Mouse (Mus musculus): Measurements from ENCODE around the gene Ccn2.

The Ccn2 gene

GRCm38 (mm10) chr10:24629086-24629720, 34.0 kb downstream of the Ccn2 start:
- 0 out of 2 replicates have a peak, but pooled peaks cover 4% of the 10 kb centered on the region for H3K27me3 ChIP-seq (ENCODE audit: insufficient read depth, low read length)
- peaks cover 13% of the 10 kb centered on the region for H3K4me1 ChIP-seq (replicated peaks; ENCODE audit: low read depth, low read length)
- no peaks in the 10 kb centered on the region for H3K36me3 ChIP-seq (ENCODE audit: insufficient read depth, low read length)
- H3K9me3 ChIP-seq (ENCODE audit: low read length) = no peaks in the 10 kb centered on the region
- no peak for TF ChIP-seq NANOG (IDR thresholded peaks at IDR 0.05; ENCODE audit: borderline replicate concordance, low read length)
- TF ChIP-seq CTCF (conservative IDR thresholded peaks at IDR 0.05; ENCODE audit: low read length) = no peak
- no peak for TF ChIP-seq POU5F1 (IDR thresholded peaks at IDR 0.05; ENCODE audit: borderline replicate concordance, low read length)
- H3K4me3 ChIP-seq (replicated peaks; ENCODE audit: low read length) = no peak overlapping the region

DNA sequence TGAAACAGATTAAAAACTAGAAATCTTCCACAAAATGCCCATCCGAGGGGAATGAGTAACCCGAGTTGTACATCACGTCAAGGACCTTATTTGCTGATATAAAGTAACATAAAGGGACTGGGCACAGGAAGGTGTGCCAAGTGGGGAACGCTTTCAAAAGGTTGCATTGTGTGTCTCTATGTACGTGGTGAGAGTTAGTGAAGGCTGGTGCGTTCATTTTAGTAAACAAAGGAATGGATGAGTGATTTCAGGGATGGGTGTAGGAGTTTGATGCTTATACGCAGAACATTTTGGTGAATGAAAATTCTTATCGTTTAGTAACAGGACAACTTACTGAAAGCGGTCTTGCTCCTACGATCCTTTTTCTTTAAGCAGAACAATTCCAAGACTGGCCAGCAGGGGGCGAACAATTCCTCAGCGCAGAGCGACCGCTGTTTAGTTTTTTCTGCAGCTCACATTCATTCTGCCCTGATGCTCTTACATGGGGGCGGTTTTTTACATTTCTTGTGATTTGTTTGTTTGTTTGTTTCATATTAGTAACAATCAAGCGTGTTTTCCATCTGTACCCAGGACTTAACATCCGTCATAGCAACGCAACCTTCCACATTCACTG, 35.3 kb downstream of the Ccn2 start:
- H3K36me3 ChIP-seq (ENCODE audit: insufficient read depth, low read length) = no peaks in the 10 kb centered on the region
- no peaks in the 10 kb centered on the region for H3K9me3 ChIP-seq (ENCODE audit: low read length)
- no peak overlapping the region for H3K4me3 ChIP-seq (replicated peaks; ENCODE audit: low read length)
- H3K27me3 ChIP-seq (ENCODE audit: insufficient read depth, low read length) = 0 out of 2 replicates have a peak, but pooled peaks cover 4% of the 10 kb centered on the region
- TF ChIP-seq CTCF (conservative IDR thresholded peaks at IDR 0.05; ENCODE audit: low read length) (peak; percentile 94), POU5F1 (IDR thresholded peaks at IDR 0.05; ENCODE audit: borderline replicate concordance, low read length) (no peak)
- peaks cover 17% of the 10 kb centered on the region for H3K4me1 ChIP-seq (replicated peaks; ENCODE audit: low read depth, low read length)

GRCm38 (mm10) chr10:24631122-24631521, 35.9 kb downstream of the Ccn2 start:
- no peaks in the 10 kb centered on the region for H3K9me3 ChIP-seq (ENCODE audit: low read length)

DNA sequence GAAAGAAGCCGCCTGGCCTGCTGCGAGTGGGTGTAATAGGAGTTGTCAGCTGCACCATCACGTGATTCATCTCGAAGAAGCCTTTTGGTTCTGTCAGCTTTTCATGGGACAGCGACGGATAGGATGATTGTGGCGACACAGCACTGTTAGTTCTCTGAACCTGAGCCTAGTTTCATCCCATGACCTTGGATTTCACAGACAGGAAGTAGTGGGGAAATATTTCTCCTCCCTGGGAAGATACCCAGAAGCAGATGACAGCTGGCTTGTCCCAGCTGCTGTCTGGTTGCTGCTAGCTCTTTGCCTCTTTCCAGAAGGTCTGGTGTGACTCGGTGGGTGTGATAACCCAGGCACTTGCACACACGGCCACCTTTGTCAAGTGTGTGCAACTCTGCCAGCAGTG, 39.0 kb downstream of the Ccn2 start:
- Histone ChIP-seq H3K36me3 (ENCODE audit: insufficient read depth, low read length) (no peaks in the 10 kb centered on the region), H3K4me3 (replicated peaks; ENCODE audit: low read length) (no peak overlapping the region), H3K4me1 (replicated peaks; ENCODE audit: low read depth, low read length) (peaks cover 15% of the 10 kb centered on the region), H3K27me3 (ENCODE audit: insufficient read depth, low read length) (0 out of 2 replicates have a peak, but pooled peaks cover 1% of the 10 kb centered on the region), H3K9me3 (ENCODE audit: low read length) (no peaks in the 10 kb centered on the region)
- TF ChIP-seq CTCF (conservative IDR thresholded peaks at IDR 0.05; ENCODE audit: low read length) (no peak), NANOG (IDR thresholded peaks at IDR 0.05; ENCODE audit: borderline replicate concordance, low read length) (no peak), POU5F1 (IDR thresholded peaks at IDR 0.05; ENCODE audit: borderline replicate concordance, low read length) (no peak)

More at GRCm38 (mm10) chr10:24631122-24631521, 35.9 kb downstream of the Ccn2 start:
- Histone ChIP-seq H3K36me3 (ENCODE audit: insufficient read depth, low read length) (no peaks in the 10 kb centered on the region), H3K4me3 (replicated peaks; ENCODE audit: low read length) (no peak overlapping the region), H3K27me3 (ENCODE audit: insufficient read depth, low read length) (0 out of 2 replicates have a peak, but pooled peaks cover 4% of the 10 kb centered on the region), H3K4me1 (replicated peaks; ENCODE audit: low read depth, low read length) (peaks cover 20% of the 10 kb centered on the region)
- no peak for TF ChIP-seq NANOG (IDR thresholded peaks at IDR 0.05; ENCODE audit: borderline replicate concordance, low read length)
- TF ChIP-seq CTCF (conservative IDR thresholded peaks at IDR 0.05; ENCODE audit: low read length) = no peak
- no peak for TF ChIP-seq POU5F1 (IDR thresholded peaks at IDR 0.05; ENCODE audit: borderline replicate concordance, low read length)

GRCm38 (mm10) chr10:24635331-24635815, 40.1 kb downstream of the Ccn2 start:
- Histone ChIP-seq H3K27me3 (ENCODE audit: insufficient read depth, low read length) (no peaks in the 10 kb centered on the region), H3K4me3 (replicated peaks; ENCODE audit: low read length) (no peak overlapping the region), H3K9me3 (ENCODE audit: low read length) (no peaks in the 10 kb centered on the region), H3K36me3 (ENCODE audit: insufficient read depth, low read length) (no peaks in the 10 kb centered on the region), H3K4me1 (replicated peaks; ENCODE audit: low read depth, low read length) (peaks cover 22% of the 10 kb centered on the region)
- TF ChIP-seq NANOG (IDR thresholded peaks at IDR 0.05; ENCODE audit: borderline replicate concordance, low read length) (no peak), POU5F1 (IDR thresholded peaks at IDR 0.05; ENCODE audit: borderline replicate concordance, low read length) (no peak), CTCF (conservative IDR thresholded peaks at IDR 0.05; ENCODE audit: low read length) (no peak)

GRCm38 (mm10) chr10:24635884-24636283, 40.6 kb downstream of the Ccn2 start:
- Histone ChIP-seq H3K4me1 (replicated peaks; ENCODE audit: low read depth, low read length) (peaks cover 22% of the 10 kb centered on the region), H3K27me3 (ENCODE audit: insufficient read depth, low read length) (no peaks in the 10 kb centered on the region), H3K9me3 (ENCODE audit: low read length) (no peaks in the 10 kb centered on the region), H3K36me3 (ENCODE audit: insufficient read depth, low read length) (no peaks in the 10 kb centered on the region), H3K4me3 (replicated peaks; ENCODE audit: low read length) (no peak overlapping the region)
- no peak for TF ChIP-seq NANOG (IDR thresholded peaks at IDR 0.05; ENCODE audit: borderline replicate concordance, low read length)
- no peak for TF ChIP-seq POU5F1 (IDR thresholded peaks at IDR 0.05; ENCODE audit: borderline replicate concordance, low read length)
- no peak for TF ChIP-seq CTCF (conservative IDR thresholded peaks at IDR 0.05; ENCODE audit: low read length)

- no peaks in the 10 kb centered on the region for H3K27me3 ChIP-seq (ENCODE audit: insufficient read depth, low read length)
- no peak for TF ChIP-seq POU5F1 (IDR thresholded peaks at IDR 0.05; ENCODE audit: borderline replicate concordance, low read length)
- TF ChIP-seq NANOG (IDR thresholded peaks at IDR 0.05; ENCODE audit: borderline replicate concordance, low read length) = no peak
- no peak for TF ChIP-seq CTCF (conservative IDR thresholded peaks at IDR 0.05; ENCODE audit: low read length)
Measured at GRCm38 (mm10) chr10:24636986-24637385, 41.7 kb downstream of the Ccn2 start.

GRCm38 (mm10) chr10:24638306-24639070, 43.2 kb downstream of the Ccn2 start:
- H3K27me3 ChIP-seq (ENCODE audit: insufficient read depth, low read length) = no peaks in the 10 kb centered on the region
- H3K9me3 ChIP-seq (ENCODE audit: low read length) = no peaks in the 10 kb centered on the region
- H3K36me3 ChIP-seq (ENCODE audit: insufficient read depth, low read length) = no peaks in the 10 kb centered on the region
- no peak overlapping the region for H3K4me3 ChIP-seq (replicated peaks; ENCODE audit: low read length)
- peaks cover 22% of the 10 kb centered on the region for H3K4me1 ChIP-seq (replicated peaks; ENCODE audit: low read depth, low read length)
- TF ChIP-seq POU5F1 (IDR thresholded peaks at IDR 0.05; ENCODE audit: borderline replicate concordance, low read length) (no peak), NANOG (IDR thresholded peaks at IDR 0.05; ENCODE audit: borderline replicate concordance, low read length) (no peak), CTCF (conservative IDR thresholded peaks at IDR 0.05; ENCODE audit: low read length) (no peak)

More at GRCm38 (mm10) chr10:24636986-24637385, 41.7 kb downstream of the Ccn2 start:
- H3K9me3 ChIP-seq (ENCODE audit: low read length) = no peaks in the 10 kb centered on the region
- no peak overlapping the region for H3K4me3 ChIP-seq (replicated peaks; ENCODE audit: low read length)
- peaks cover 22% of the 10 kb centered on the region for H3K4me1 ChIP-seq (replicated peaks; ENCODE audit: low read depth, low read length)
- H3K36me3 ChIP-seq (ENCODE audit: insufficient read depth, low read length) = no peaks in the 10 kb centered on the region
